Mouse (Mus musculus) retina, adult 2 months (tissue): Measurements from ENCODE around the gene Chil1.

ENCODE experiments used
- DNase-seq: peaks from one replicate; pipeline ENCODE4 v3.0.0-alpha.2; 2012; ENCODE audit warnings: low read depth, low spot score

Chil1 gene

GRCm38 (mm10) chr1:134205296-134206018 is 23.5 kb downstream of the Chil1 start:
- DNase-seq = no peak

- DNase-seq = no peak
Measured at GRCm38 (mm10) chr1:134206085-134206484, 24.1 kb downstream of the Chil1 start.

- DNase-seq = no peak
Measured at GRCm38 (mm10) chr1:134210179-134210755, 28.3 kb downstream of the Chil1 start.

- DNase-seq = no peak
Measured at GRCm38 (mm10) chr1:134211043-134211442, 29.1 kb downstream of the Chil1 start.

GRCm38 (mm10) chr1:134211631-134212030 is 29.7 kb downstream of the Chil1 start:
- DNase-seq = no peak

- DNase-seq = no peak
Measured at GRCm38 (mm10) chr1:134212351-134212750, 30.4 kb downstream of the Chil1 start.

GRCm38 (mm10) chr1:134213405-134213804 is 31.4 kb downstream of the Chil1 start:
- DNase-seq = no peak

- DNase-seq = no peak
Measured at GRCm38 (mm10) chr1:134215059-134215458, 33.1 kb downstream of the Chil1 start.

- no peak for DNase-seq
Measured at GRCm38 (mm10) chr1:134215751-134216628, 34.0 kb downstream of the Chil1 start.

GRCm38 (mm10) chr1:134216629-134216971 is 34.6 kb downstream of the Chil1 start:
- no peak for DNase-seq

GRCm38 (mm10) chr1:134217028-134217481 is 35.1 kb downstream of the Chil1 start:
- DNase-seq = no peak

- no peak for DNase-seq
Measured at GRCm38 (mm10) chr1:134217942-134218341, 36.0 kb downstream of the Chil1 start.

- DNase-seq = no peak
Measured at GRCm38 (mm10) chr1:134219608-134220007, 37.6 kb downstream of the Chil1 start.

- DNase-seq = no peak
Measured at GRCm38 (mm10) chr1:134221172-134221571, 39.2 kb downstream of the Chil1 start.

- no peak for DNase-seq
Measured at GRCm38 (mm10) chr1:134222122-134223055, 40.4 kb downstream of the Chil1 start.

- no peak for DNase-seq
Measured at GRCm38 (mm10) chr1:134224649-134225227, 42.8 kb downstream of the Chil1 start.

GRCm38 (mm10) chr1:134225375-134225774 is 43.4 kb downstream of the Chil1 start:
- DNase-seq = no peak

- DNase-seq = no peak
Measured at GRCm38 (mm10) chr1:134226739-134227138, 44.8 kb downstream of the Chil1 start.

GRCm38 (mm10) chr1:134229806-134230575 is 48.0 kb downstream of the Chil1 start:
- DNase-seq = no peak

- DNase-seq = no peak
Measured at GRCm38 (mm10) chr1:134230638-134231228, 48.8 kb downstream of the Chil1 start.
